Comparison of ENCODE assay signal across 5 mouse cellular contexts in the genomic region with DNA sequence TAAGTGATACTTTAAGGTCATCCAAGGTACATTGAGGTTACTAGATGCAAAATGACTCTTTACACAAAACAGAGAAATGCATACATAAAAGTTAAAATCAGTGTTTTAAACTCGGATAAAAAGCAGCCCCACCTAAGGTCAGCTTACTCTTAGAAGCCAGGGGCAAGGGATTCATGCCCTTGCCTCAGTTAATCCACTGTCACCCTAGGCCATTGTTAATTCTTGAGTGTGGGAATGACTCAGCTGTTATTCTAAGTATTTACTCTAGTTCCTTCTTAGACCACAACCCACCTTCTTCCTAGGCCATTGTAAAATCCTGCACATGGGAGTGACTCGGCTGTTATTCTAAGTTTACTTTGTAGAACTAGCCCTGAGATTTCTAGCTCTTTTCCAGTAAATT.
DNase-seq lines count a peak whose midpoint lies in the region; TF ChIP-seq lines count a peak whose summit lies in the region.
"Not testable (repeated sequence)": the region's sequence is repeated elsewhere in the genome, so short reads cannot be mapped to it uniquely, and the experiment has no call there.

No protein-coding gene starts in this region.

- not testable (repeated sequence) for H3K36me3 ChIP-seq in ES-Bruce4 (ENCODE audit: control insufficient read depth, insufficient read depth, low read length, poor library complexity, severe bottlenecking); ES-E14 (ENCODE audit: control insufficient read depth, insufficient read depth, low read length, poor library complexity, severe bottlenecking)

- not testable (repeated sequence) for TF ChIP-seq EP300 in ES-Bruce4 (IDR thresholded peaks at IDR 0.05; ENCODE audit: insufficient read depth, low read depth, low read length)

- peaks cover 29% of the 10 kb centered on the region for H3K9me3 ChIP-seq in ES-Bruce4 (replicated peaks; ENCODE audit: control insufficient read depth, insufficient read depth, low read length, poor library complexity, severe bottlenecking)
- not testable (repeated sequence) for H3K9me3 ChIP-seq in ES-E14 (ENCODE audit: control insufficient read depth, insufficient read depth, low read depth, low read length)

- not testable (repeated sequence) for TF ChIP-seq CTCF in ES-Bruce4 (IDR thresholded peaks at IDR 0.05; ENCODE audit: low read depth, low read length)

- H3K27me3 ChIP-seq in ES-Bruce4 (ENCODE audit: control insufficient read depth, insufficient read depth, low read length, poor library complexity, severe bottlenecking): not testable (repeated sequence)

- H3K4me3 ChIP-seq in ES-Bruce4 (ENCODE audit: low read depth, low read length); ES-E14 (ENCODE audit: insufficient read depth in 1 of 2, low read depth in 1 of 2, low read length in 2 of 2, poor library complexity in 1 of 2, severe bottlenecking in 1 of 2): not testable (repeated sequence)

- not testable (repeated sequence) for TF ChIP-seq POLR2A in ES-Bruce4 (IDR thresholded peaks at IDR 0.05; ENCODE audit: insufficient read depth, low read length)

- not testable (repeated sequence) for H3K9ac ChIP-seq in ES-Bruce4 (ENCODE audit: low read depth, poor library complexity, severe bottlenecking); ES-E14 (ENCODE audit: insufficient read depth, low read depth, low read length, poor library complexity, severe bottlenecking)

- peak overlapping the region; percentile 93 for H3K27ac ChIP-seq in ES-Bruce4 (ENCODE audit: insufficient read depth, low read length)
- not testable (repeated sequence) for H3K27ac ChIP-seq in ES-E14 (ENCODE audit: insufficient read depth, low read depth, low read length, poor library complexity, severe bottlenecking)

- DNase-seq in ES-CJ7 (ENCODE audit: low read depth, low spot score) (peak; percentile 46), R1 (ENCODE audit: low read depth, low spot score) (peak; percentile 77), ZHBTc4 (ENCODE audit: low read depth, low spot score) (peak; percentile 57)
- DNase-seq in ES-E14 (ENCODE audit: low read depth, low spot score): not testable (repeated sequence)

- H3K4me1 ChIP-seq in ES-Bruce4 (ENCODE audit: control insufficient read depth, insufficient read depth, low read length); ES-E14 (ENCODE audit: control insufficient read depth in 2 of 2, insufficient read depth in 2 of 2, low read length in 2 of 2, poor library complexity in 1 of 2): not testable (repeated sequence)

- in situ Hi-C loops in ES-E14 (cut with MboI; ENCODE audit: low sequenced_read_pairs in 2 of 2, unreplicated experiment in 2 of 2): not testable (repeated sequence)

TF ChIP-seq in ES-E14, 5 proteins besides CTCF, POLR2A, EP300 and RAD21:
- peak; percentile 51; the same call in 1 of the 2 replicates for TF ChIP-seq MAFK (IDR thresholded peaks at IDR 0.05; ENCODE audit: insufficient read depth, low read depth, low read length)
